Mouse (Mus musculus): ENCODE data around the gene Synpr. TPM values are rescaled to one million over a fixed set of nuclear protein-coding genes. Genes with fewer than 3 reads are reported as not detected.

The Synpr gene
- polyA plus RNA-seq, 1 experiment, result not detected

DNA sequence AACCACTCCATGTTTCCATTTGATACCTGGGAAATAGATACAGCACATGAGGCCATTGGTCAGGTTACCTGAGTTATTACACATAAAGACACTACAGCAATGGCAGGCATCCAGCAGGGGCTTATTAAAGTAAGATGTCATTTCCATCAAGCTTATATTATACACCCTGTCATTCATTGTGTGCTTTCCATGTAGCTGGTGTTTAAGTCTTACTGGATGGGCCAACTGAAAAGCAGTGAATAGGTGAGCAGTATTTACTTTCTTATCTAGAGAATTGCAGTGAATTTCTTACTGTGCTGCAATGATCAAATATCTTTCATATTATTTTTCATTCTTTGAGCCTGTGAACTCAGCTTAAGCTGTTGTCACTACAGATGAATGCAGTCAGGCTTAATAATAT lies 287.4 kb downstream of the Synpr start:
- no peak for TF ChIP-seq CTCF (IDR thresholded peaks at IDR 0.05; ENCODE audit: control insufficient read depth, insufficient read depth, low read length)
- Histone ChIP-seq H3K27ac (ENCODE audit: control insufficient read depth, insufficient read depth, low read depth, low read length, poor library complexity) (no peak overlapping the region), H3K4me3 (replicated peaks; ENCODE audit: control insufficient read depth, low read depth, low read length) (no peak overlapping the region), H3K4me1 (ENCODE audit: control insufficient read depth, insufficient read depth, low read length) (no peaks in the 10 kb centered on the region)

DNA sequence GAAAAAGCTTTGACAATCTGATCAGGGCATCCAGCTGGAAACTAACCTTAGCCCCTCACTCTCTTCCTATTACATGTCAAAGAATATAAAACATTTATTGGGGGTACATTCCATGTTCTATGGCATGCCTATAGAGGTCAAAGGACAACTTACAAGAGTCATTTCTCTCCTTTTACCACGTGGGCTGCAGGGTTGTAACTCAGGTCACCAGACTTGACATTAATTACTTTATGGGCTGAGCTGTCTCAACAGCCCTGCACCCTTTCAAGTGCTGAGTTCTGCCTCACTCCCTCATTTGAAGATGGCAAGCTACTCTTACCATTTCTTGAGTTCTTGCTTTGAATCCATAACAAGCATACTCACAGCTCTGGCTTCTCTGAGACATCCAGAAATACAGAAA lies 287.9 kb downstream of the Synpr start:
- 10% methylated on average over 1 of the region's 1 CpGs for WGBS
- TF ChIP-seq CTCF (IDR thresholded peaks at IDR 0.05; ENCODE audit: control insufficient read depth, insufficient read depth, low read length), result no peak
- TF ChIP-seq POLR2A (IDR thresholded peaks at IDR 0.05; ENCODE audit: borderline replicate concordance, control insufficient read depth, low read depth, low read length), result no peak
- H3K27ac ChIP-seq (ENCODE audit: control insufficient read depth, insufficient read depth, low read depth, low read length, poor library complexity), result no peak overlapping the region

DNA sequence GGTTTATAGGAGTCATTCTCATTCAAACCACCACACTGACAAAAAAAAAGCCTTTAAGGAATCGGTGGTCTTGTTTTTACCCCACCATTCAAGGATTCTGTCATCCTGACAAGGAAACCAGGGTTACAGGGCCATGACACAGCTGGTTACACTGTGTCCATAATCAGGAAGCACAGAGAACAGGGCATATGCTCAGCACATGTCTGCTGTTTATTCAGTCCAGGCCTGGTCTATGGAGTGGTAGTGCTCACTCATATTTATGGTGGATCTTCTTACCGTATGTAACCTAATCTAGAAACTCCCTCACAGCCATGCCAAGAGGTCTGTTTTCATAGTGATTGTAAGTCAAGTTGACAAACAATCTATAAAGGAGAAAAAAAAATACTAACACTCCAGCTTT lies 293.5 kb downstream of the Synpr start:
- no peak overlapping the region for H3K27ac ChIP-seq (ENCODE audit: control insufficient read depth, insufficient read depth, low read depth, low read length, poor library complexity)
- no peaks in the 10 kb centered on the region for H3K4me1 ChIP-seq (ENCODE audit: control insufficient read depth, insufficient read depth, low read length)
- WGBS, result 75% methylated on average over 2 of the region's 2 CpGs
- TF ChIP-seq POLR2A (IDR thresholded peaks at IDR 0.05; ENCODE audit: borderline replicate concordance, control insufficient read depth, low read depth, low read length) (no peak), CTCF (IDR thresholded peaks at IDR 0.05; ENCODE audit: control insufficient read depth, insufficient read depth, low read length) (no peak)
- H3K4me3 ChIP-seq (replicated peaks; ENCODE audit: control insufficient read depth, low read depth, low read length), result no peak overlapping the region

More for the DNA sequence above, 287.9 kb downstream of the Synpr start:
- no peaks in the 10 kb centered on the region for H3K4me1 ChIP-seq (ENCODE audit: control insufficient read depth, insufficient read depth, low read length)
- H3K4me3 ChIP-seq (replicated peaks; ENCODE audit: control insufficient read depth, low read depth, low read length), result no peak overlapping the region

DNA sequence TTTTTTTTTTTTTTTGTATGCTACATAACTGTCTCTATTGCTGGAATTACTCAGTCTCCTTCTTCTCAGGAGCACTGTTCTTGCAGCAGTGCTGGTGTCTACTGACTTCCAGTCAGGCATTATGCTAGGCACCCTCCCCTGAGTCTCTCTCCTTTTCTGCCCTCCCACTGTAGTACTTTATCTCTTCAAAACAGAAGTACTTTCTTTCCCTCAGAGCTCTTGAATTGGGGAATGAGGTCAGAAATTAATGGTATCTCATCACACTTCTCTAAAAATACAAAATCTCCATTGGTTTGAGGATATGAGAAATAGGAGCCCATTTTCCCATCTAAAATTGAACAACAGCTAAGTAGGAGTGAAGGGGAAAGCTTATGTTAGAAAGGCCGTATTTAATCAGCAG lies 294.2 kb downstream of the Synpr start:
- H3K27ac ChIP-seq (ENCODE audit: control insufficient read depth, insufficient read depth, low read depth, low read length, poor library complexity), result no peak overlapping the region
- no peak overlapping the region for H3K4me3 ChIP-seq (replicated peaks; ENCODE audit: control insufficient read depth, low read depth, low read length)
- H3K4me1 ChIP-seq (ENCODE audit: control insufficient read depth, insufficient read depth, low read length), result no peaks in the 10 kb centered on the region
- no peak for TF ChIP-seq CTCF (IDR thresholded peaks at IDR 0.05; ENCODE audit: control insufficient read depth, insufficient read depth, low read length)
- no peak for TF ChIP-seq POLR2A (IDR thresholded peaks at IDR 0.05; ENCODE audit: borderline replicate concordance, control insufficient read depth, low read depth, low read length)
- 31% methylated on average over 1 of the region's 1 CpGs for WGBS

- 78% methylated on average over 2 of the region's 2 CpGs for WGBS
Observed at GRCm38 (mm10) chr14:13593321-13593940, 308.9 kb downstream of the Synpr start.

DNA sequence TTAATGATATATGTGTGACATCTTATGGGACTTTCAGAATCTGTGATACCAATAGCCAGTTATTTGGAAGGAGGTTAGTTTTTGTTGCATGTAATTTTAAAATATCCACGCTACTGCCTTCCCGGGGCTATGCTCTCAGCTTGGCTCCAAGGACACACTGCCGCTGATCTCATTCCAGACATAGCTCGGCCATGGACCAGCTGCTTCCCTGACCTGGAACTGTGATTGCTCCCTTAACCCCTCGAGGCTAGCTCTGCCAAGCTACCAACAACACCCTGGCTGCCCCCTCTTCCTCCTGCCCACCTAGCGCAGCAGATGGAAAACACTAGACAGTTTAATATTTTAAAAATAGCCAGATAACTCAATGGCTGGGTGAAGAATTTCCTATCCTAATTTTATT lies 311.7 kb downstream of the Synpr start:
- TF ChIP-seq POLR2A (IDR thresholded peaks at IDR 0.05; ENCODE audit: borderline replicate concordance, control insufficient read depth, low read depth, low read length) (no peak), CTCF (IDR thresholded peaks at IDR 0.05; ENCODE audit: control insufficient read depth, insufficient read depth, low read length) (no peak)
- Histone ChIP-seq H3K27ac (ENCODE audit: control insufficient read depth, insufficient read depth, low read depth, low read length, poor library complexity) (no peak overlapping the region), H3K4me1 (ENCODE audit: control insufficient read depth, insufficient read depth, low read length) (no peaks in the 10 kb centered on the region), H3K4me3 (replicated peaks; ENCODE audit: control insufficient read depth, low read depth, low read length) (no peak overlapping the region)
- WGBS, result 80% methylated on average over 6 of the region's 6 CpGs

More at GRCm38 (mm10) chr14:13593321-13593940, 308.9 kb downstream of the Synpr start:
- TF ChIP-seq POLR2A (IDR thresholded peaks at IDR 0.05; ENCODE audit: borderline replicate concordance, control insufficient read depth, low read depth, low read length) (no peak), CTCF (IDR thresholded peaks at IDR 0.05; ENCODE audit: control insufficient read depth, insufficient read depth, low read length) (no peak)
- H3K4me3 ChIP-seq (replicated peaks; ENCODE audit: control insufficient read depth, low read depth, low read length), result no peak overlapping the region
- no peaks in the 10 kb centered on the region for H3K4me1 ChIP-seq (ENCODE audit: control insufficient read depth, insufficient read depth, low read length)
- H3K27ac ChIP-seq (ENCODE audit: control insufficient read depth, insufficient read depth, low read depth, low read length, poor library complexity), result no peak overlapping the region

- no peak for TF ChIP-seq CTCF (IDR thresholded peaks at IDR 0.05; ENCODE audit: control insufficient read depth, insufficient read depth, low read length)
- no peak for TF ChIP-seq POLR2A (IDR thresholded peaks at IDR 0.05; ENCODE audit: borderline replicate concordance, control insufficient read depth, low read depth, low read length)
- Histone ChIP-seq H3K4me1 (ENCODE audit: control insufficient read depth, insufficient read depth, low read length) (no peaks in the 10 kb centered on the region), H3K27ac (ENCODE audit: control insufficient read depth, insufficient read depth, low read depth, low read length, poor library complexity) (no peak overlapping the region), H3K4me3 (replicated peaks; ENCODE audit: control insufficient read depth, low read depth, low read length) (no peak overlapping the region)
- WGBS, result 83% methylated on average over 2 of the region's 2 CpGs
Observed at GRCm38 (mm10) chr14:13597204-13597603, 312.6 kb downstream of the Synpr start.

- Histone ChIP-seq H3K27ac (ENCODE audit: control insufficient read depth, insufficient read depth, low read depth, low read length, poor library complexity) (no peak overlapping the region), H3K4me1 (ENCODE audit: control insufficient read depth, insufficient read depth, low read length) (no peaks in the 10 kb centered on the region), H3K4me3 (replicated peaks; ENCODE audit: control insufficient read depth, low read depth, low read length) (no peak overlapping the region)
- no peak for TF ChIP-seq POLR2A (IDR thresholded peaks at IDR 0.05; ENCODE audit: borderline replicate concordance, control insufficient read depth, low read depth, low read length)
- no peak for TF ChIP-seq CTCF (IDR thresholded peaks at IDR 0.05; ENCODE audit: control insufficient read depth, insufficient read depth, low read length)
- 56% methylated on average over 2 of the region's 2 CpGs for WGBS
Observed at GRCm38 (mm10) chr14:13620531-13620930, 336.0 kb downstream of the Synpr start.

DNA sequence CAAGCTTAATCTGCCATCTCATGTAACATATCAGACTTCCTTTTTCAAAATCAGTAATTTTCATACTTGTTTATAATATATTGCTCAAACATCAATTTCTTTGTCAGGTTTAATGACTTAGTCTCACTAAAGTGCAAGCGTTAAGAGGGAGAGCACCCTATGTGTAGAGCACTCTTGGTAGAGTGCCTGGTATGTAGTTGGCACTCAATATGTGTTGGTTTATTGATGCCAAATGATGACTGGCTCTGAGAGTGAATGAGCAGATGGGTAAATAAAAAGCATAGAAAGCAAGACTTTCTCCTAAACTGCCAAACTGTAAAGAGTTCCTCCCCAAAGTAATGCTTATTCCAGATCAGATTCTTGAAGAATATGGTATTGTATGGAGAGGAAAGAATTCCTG lies 365.3 kb downstream of the Synpr start:
- H3K4me1 ChIP-seq (ENCODE audit: control insufficient read depth, insufficient read depth, low read length), result no peaks in the 10 kb centered on the region
- 73% methylated on average over 1 of the region's 1 CpGs for WGBS
- H3K27ac ChIP-seq (ENCODE audit: control insufficient read depth, insufficient read depth, low read depth, low read length, poor library complexity), result no peak overlapping the region
- H3K4me3 ChIP-seq (replicated peaks; ENCODE audit: control insufficient read depth, low read depth, low read length), result no peak overlapping the region
- TF ChIP-seq POLR2A (IDR thresholded peaks at IDR 0.05; ENCODE audit: borderline replicate concordance, control insufficient read depth, low read depth, low read length) (no peak), CTCF (IDR thresholded peaks at IDR 0.05; ENCODE audit: control insufficient read depth, insufficient read depth, low read length) (no peak)

Data from bone marrow, adult 2 months (tissue).